Mouse (Mus musculus): ENCODE measurements around the gene Bnip3.

DNA sequence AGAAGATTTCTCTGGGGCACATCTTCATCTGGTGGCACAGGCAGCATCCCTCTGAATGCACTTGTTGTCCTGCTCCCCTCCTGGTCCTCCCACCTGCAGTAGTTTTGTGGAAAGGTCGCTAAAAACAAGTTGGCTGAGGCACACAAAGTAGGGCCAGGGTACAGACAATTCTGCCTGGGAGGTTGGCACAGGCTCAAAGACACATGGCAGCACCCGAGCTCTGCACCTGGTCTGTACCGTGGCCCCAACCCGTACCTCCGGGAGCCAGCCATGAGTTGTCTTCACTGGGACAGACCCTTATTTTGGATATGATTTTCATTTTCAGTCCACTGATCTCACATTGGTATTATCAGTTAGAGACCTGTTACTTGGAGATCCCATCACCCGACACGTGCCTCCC, 29.7 kb upstream of the Bnip3 start:
- TF ChIP-seq POLR2A (IDR thresholded peaks at IDR 0.05; ENCODE audit: insufficient read depth, low read depth, low read length) (no peak), CTCF (IDR thresholded peaks at IDR 0.05; ENCODE audit: insufficient read depth, low read depth, low read length) (no peak)

Data from olfactory bulb, adult 2 months (tissue).